Mouse (Mus musculus) MEL (cell line): Measurements from ENCODE around the gene Gnb4. TPM values are rescaled to one million over a fixed set of nuclear protein-coding genes. Genes with fewer than 3 reads are reported as not detected.

Experiments
- DNase-seq: peaks from one replicate; pipeline ENCODE4 v3.0.0; 2011; ENCODE audit warnings: low read depth, low spot score
- H3K27ac ChIP-seq: 2 replicates; pipeline ENCODE4 v1.5.1; 2012; ENCODE audit warnings: low read depth, mild to moderate bottlenecking, control low read depth, low read length, moderate library complexity; ENCODE audit not compliant: control insufficient read depth
- H3K27me3 ChIP-seq, 2 experiments: fragments of 150-350 bp in 1 of 2; sonication (generic) in 1 of 2; 2 replicates each; pipeline ENCODE4 v1.6.1; 2012; ENCODE audit warnings: low read length in 2 of 2, mild to moderate bottlenecking in 2 of 2, improper control_type of control experiment in 1 of 2, moderate library complexity in 1 of 2; ENCODE audit not compliant: insufficient read depth in 2 of 2, control insufficient read depth in 1 of 2
- H3K36me3 ChIP-seq, 2 experiments: 2 replicates each; pipeline ENCODE4 v1.6.1; 2012 to 2014; ENCODE audit warnings: low read length in 2 of 2, improper control_type of control experiment in 1 of 2, inconsistent platforms in 1 of 2, mild to moderate bottlenecking in 1 of 2; ENCODE audit not compliant: insufficient read depth in 2 of 2, control insufficient read depth in 1 of 2
- H3K4me1 ChIP-seq, 2 experiments: fragments of 150-350 bp in 1 of 2; sonication (generic) in 1 of 2; 2 replicates each; pipeline ENCODE4 v1.6.1; 2012; ENCODE audit warnings: low read length in 2 of 2, improper control_type of control experiment in 1 of 2, mild to moderate bottlenecking in 1 of 2; ENCODE audit not compliant: insufficient read depth in 2 of 2, control insufficient read depth in 1 of 2
- H3K4me3 ChIP-seq, 2 experiments: fragments of 150-350 bp in 1 of 2; sonication (generic) in 1 of 2; 2 replicates each; pipeline ENCODE4 v1.5.1; 2012; ENCODE audit warnings: low read depth in 2 of 2, low read length in 2 of 2, mild to moderate bottlenecking in 2 of 2, moderate library complexity in 2 of 2, control low read depth in 1 of 2, improper control_type of control experiment in 1 of 2; ENCODE audit not compliant: control insufficient read depth in 1 of 2, insufficient read depth in 1 of 2
- H3K79me2 ChIP-seq: 2 replicates; pipeline ENCODE4 v1.6.1; 2012; ENCODE audit warnings: mild to moderate bottlenecking, low read length, moderate library complexity; ENCODE audit not compliant: control insufficient read depth, poor library complexity, insufficient read depth
- H3K9ac ChIP-seq: 2 replicates; pipeline ENCODE4 v1.6.1; 2012; ENCODE audit warnings: low read depth, mild to moderate bottlenecking, control low read depth, low read length, moderate library complexity; ENCODE audit not compliant: control insufficient read depth, poor library complexity, severe bottlenecking
- H3K9me3 ChIP-seq: fragments of 150-350 bp; sonication (generic); replicated peaks from 2 replicates; pipeline ENCODE4 v1.6.1; 2012; ENCODE audit warnings: mild to moderate bottlenecking, low read length, improper control_type of control experiment, moderate library complexity; ENCODE audit not compliant: insufficient read depth
- CTCF ChIP-seq, 3 experiments: IDR thresholded peaks in 2 of 3; conservative IDR thresholded peaks in 1 of 3; 2 replicates each; pipeline ENCODE4 v1.5.1; 2011 to 2012; ENCODE audit warnings: low read length in 3 of 3, low read depth in 2 of 3, mild to moderate bottlenecking in 2 of 3, improper control_type of control experiment in 1 of 3, inconsistent platforms in 1 of 3, mixed read lengths in 1 of 3, moderate library complexity in 1 of 3; ENCODE audit not compliant: control insufficient read depth in 1 of 3, insufficient read depth in 1 of 3, poor library complexity in 1 of 3, severe bottlenecking in 1 of 3
- ELF1 ChIP-seq: IDR thresholded peaks from 2 replicates; pipeline ENCODE4 v1.6.1; 2014; ENCODE audit warnings: low read depth, mild to moderate bottlenecking, inconsistent platforms, low read length, improper control_type of control experiment, moderate library complexity
- EP300 ChIP-seq, 2 experiments: IDR thresholded peaks; 2 replicates each; pipeline ENCODE4 v1.6.1; 2011; ENCODE audit warnings: improper control_type of control experiment in 2 of 2, low read length in 2 of 2, low read depth in 1 of 2, mild to moderate bottlenecking in 1 of 2
- ETS1 ChIP-seq: IDR thresholded peaks from 2 replicates; pipeline ENCODE4 v1.6.1; 2012; ENCODE audit warnings: low read depth, mild to moderate bottlenecking, inconsistent platforms, low read length, improper control_type of control experiment, moderate library complexity
- GATA1 ChIP-seq: IDR thresholded peaks from 2 replicates; pipeline ENCODE4 v1.6.1; 2011; ENCODE audit warnings: low read depth, low read length, improper control_type of control experiment
- POLR2A ChIP-seq, 2 experiments: IDR thresholded peaks; 2 replicates each; pipeline ENCODE4 v1.6.1; 2011 to 2012; ENCODE audit warnings: low read length in 2 of 2, mild to moderate bottlenecking in 2 of 2, control low read depth in 1 of 2, improper control_type of control experiment in 1 of 2, low read depth in 1 of 2, moderate library complexity in 1 of 2; ENCODE audit not compliant: control insufficient read depth in 1 of 2, insufficient read depth in 1 of 2, poor library complexity in 1 of 2
- POLR2AphosphoS5 ChIP-seq: IDR thresholded peaks from 2 replicates; pipeline ENCODE4 v1.6.1; 2012; ENCODE audit warnings: low read depth, borderline replicate concordance, mild to moderate bottlenecking, inconsistent platforms, low read length, moderate library complexity, mixed read lengths
- RAD21 ChIP-seq: IDR thresholded peaks from 2 replicates; pipeline ENCODE4 v1.6.1; 2011; ENCODE audit warnings: mild to moderate bottlenecking, low read depth, low read length, improper control_type of control experiment
- SIN3A ChIP-seq: IDR thresholded peaks from 2 replicates; pipeline ENCODE4 v1.6.1; 2012; ENCODE audit warnings: low read length, improper control_type of control experiment, inconsistent platforms
- SMC3 ChIP-seq: IDR thresholded peaks from 2 replicates; pipeline ENCODE4 v1.6.1; 2011; ENCODE audit warnings: low read depth, low read length, improper control_type of control experiment
- TCF12 ChIP-seq: IDR thresholded peaks from 2 replicates; pipeline ENCODE4 v1.6.1; 2014; ENCODE audit warnings: low read depth, mild to moderate bottlenecking, inconsistent platforms, low read length, improper control_type of control experiment, moderate library complexity
- UBTF ChIP-seq: IDR thresholded peaks from 2 replicates; pipeline ENCODE4 v1.6.1; 2012; ENCODE audit warnings: low read depth, mild to moderate bottlenecking, inconsistent platforms, low read length, improper control_type of control experiment, moderate library complexity, borderline replicate concordance; ENCODE audit not compliant: insufficient read depth
- ZNF384 ChIP-seq: IDR thresholded peaks from 2 replicates; pipeline ENCODE4 v1.6.1; 2012; ENCODE audit warnings: low read depth, mild to moderate bottlenecking, inconsistent platforms, low read length, improper control_type of control experiment
- polyA plus RNA-seq, 2 experiments: library from polyadenylated mRNA; stranded (reverse) in 1 of 2; unstranded in 1 of 2; fragments of >175 nt in 1 of 2; fragments of >200 nt in 1 of 2; gene quantifications; 2 replicates each; pipeline versions ENCODE4 v1.2.1 to v1.2.4; 2012; ENCODE audit warnings: low replicate concordance in 2 of 2, low read depth in 1 of 2; ENCODE audit not compliant: insufficient read length in 2 of 2, insufficient read depth in 1 of 2, missing spikeins in 1 of 2
- total RNA-seq: library from RNA; depleted of rRNA; stranded (reverse); fragments of 300-350 nt; gene quantifications from 2 replicates; pipeline ENCODE4 v1.2.3, GENCODE M21; 2012; rRNA removed

Gene Gnb4
- total and polyA plus RNA-seq, 3 experiments: 49.5 to 61.2 TPM; not detected in 1

- Histone ChIP-seq H3K9me3 (no peaks in the 10 kb centered on the region), H3K4me3 (peak overlapping the region in 1 of 2 experiments; percentile 13; a peak in 1 of 4 replicates), H3K79me2 (peaks cover 2% of the 10 kb centered on the region; the same call in 1 of the 2 replicates)
- TF ChIP-seq ZNF384: no peak
- no peak for TF ChIP-seq POLR2AphosphoS5
- TF ChIP-seq SMC3: no peak
- no peak for TF ChIP-seq UBTF
- TF ChIP-seq GATA1: peak; percentile 89
- 0 out of 2 replicates have a peak, but pooled peaks have one; percentile 1 for TF ChIP-seq RAD21
- peak; percentile 84 for TF ChIP-seq ETS1
- TF ChIP-seq ELF1: peak; percentile 25; the same call in 1 of the 2 replicates
- peak; percentile 79 for TF ChIP-seq SIN3A
- peak in 1 of 3 experiments; percentile 23; a peak in 2 of 6 replicates for TF ChIP-seq CTCF (IDR thresholded peaks at IDR 0.05 in 2 of 3, conservative IDR thresholded peaks at IDR 0.05 in 1 of 3; ENCODE audit: control insufficient read depth in 1 of 3, insufficient read depth in 1 of 3, low read depth in 2 of 3, low read length in 3 of 3, poor library complexity in 1 of 3, severe bottlenecking in 1 of 3)
- no peak for TF ChIP-seq POLR2A (IDR thresholded peaks at IDR 0.05; ENCODE audit: control insufficient read depth in 1 of 2, insufficient read depth in 1 of 2, low read depth in 1 of 2, low read length in 2 of 2, poor library complexity in 1 of 2)
- TF ChIP-seq EP300 (IDR thresholded peaks at IDR 0.05; ENCODE audit: low read depth in 1 of 2, low read length in 2 of 2): peak; percentile 62 to 69; a peak in 3 of 4 replicates
- TF ChIP-seq TCF12: 0 out of 2 replicates have a peak, but pooled peaks have one; percentile 32
- TF ChIP-seq, all 39 proteins: peak for 8
- H3K9ac ChIP-seq: no peak overlapping the region
- H3K27me3 ChIP-seq: no peaks in the 10 kb centered on the region
- peaks cover 2 to 13% of the 10 kb centered on the region in 2 experiments; a peak in 3 of 4 replicates for H3K4me1 ChIP-seq
- H3K27ac ChIP-seq: peak overlapping the region; percentile 51
- H3K36me3 ChIP-seq: peaks cover 12 to 15% of the 10 kb centered on the region in 2 experiments
- peak; percentile 73 for DNase-seq
These were observed 80.7 kb downstream of the Gnb4 start for GRCm38 (mm10) chr3:32535692-32536091.

Other genes with a start within 250 kb of the Gnb4 start
- gene Pik3ca, start 218.9 kb downstream of the Gnb4 start, total RNA-seq: 11.1 and 11.7 TPM in 2 replicates
- 10 to 100 TPM in 1 of 2 experiments, not detected in 1; 13.1 TPM for gene Pik3ca, start 218.9 kb downstream of the Gnb4 start, polyA plus RNA-seq
- not detected in 2 replicates for gene Kcnmb3, start 124.4 kb downstream of the Gnb4 start, total RNA-seq
- gene Kcnmb3, start 124.4 kb downstream of the Gnb4 start, polyA plus RNA-seq: not detected
- gene Zfp639, start 106.3 kb downstream of the Gnb4 start, total RNA-seq: 34.1 and 34.5 TPM in 2 replicates
- 100 to 1,000 TPM in 1 of 2 experiments, 10 to 100 TPM in 1; 35.4 to 302 TPM for gene Zfp639, start 106.3 kb downstream of the Gnb4 start, polyA plus RNA-seq
- 20.8 and 25.5 TPM in 2 replicates for gene Mfn1, start 87.1 kb downstream of the Gnb4 start, total RNA-seq
- gene Mfn1, start 87.1 kb downstream of the Gnb4 start, polyA plus RNA-seq: 10 to 100 TPM in 1 of 2 experiments, not detected in 1; 29.4 TPM
- gene Actl6a, start 89.7 kb upstream of the Gnb4 start, total RNA-seq: 164 and 175 TPM in 2 replicates
- gene Actl6a, start 89.7 kb upstream of the Gnb4 start, polyA plus RNA-seq: 100 to 1,000 TPM in 1 of 2 experiments, not detected in 1; 129 TPM
- gene Ndufb5, start 120.4 kb upstream of the Gnb4 start, total RNA-seq: 232 and 241 TPM in 2 replicates
- 100 to 1,000 TPM; 213 to 502 TPM for gene Ndufb5, start 120.4 kb upstream of the Gnb4 start, polyA plus RNA-seq
- 61.5 and 70.3 TPM in 2 replicates for gene Mrpl47, start 121.0 kb upstream of the Gnb4 start, total RNA-seq
- 10 to 100 TPM in 1 of 2 experiments, not detected in 1; 73.1 TPM for gene Mrpl47, start 121.0 kb upstream of the Gnb4 start, polyA plus RNA-seq
- not detected in 2 replicates for gene Usp13, start 201.0 kb upstream of the Gnb4 start, total RNA-seq
- not detected for gene Usp13, start 201.0 kb upstream of the Gnb4 start, polyA plus RNA-seq